In the genomic region with DNA sequence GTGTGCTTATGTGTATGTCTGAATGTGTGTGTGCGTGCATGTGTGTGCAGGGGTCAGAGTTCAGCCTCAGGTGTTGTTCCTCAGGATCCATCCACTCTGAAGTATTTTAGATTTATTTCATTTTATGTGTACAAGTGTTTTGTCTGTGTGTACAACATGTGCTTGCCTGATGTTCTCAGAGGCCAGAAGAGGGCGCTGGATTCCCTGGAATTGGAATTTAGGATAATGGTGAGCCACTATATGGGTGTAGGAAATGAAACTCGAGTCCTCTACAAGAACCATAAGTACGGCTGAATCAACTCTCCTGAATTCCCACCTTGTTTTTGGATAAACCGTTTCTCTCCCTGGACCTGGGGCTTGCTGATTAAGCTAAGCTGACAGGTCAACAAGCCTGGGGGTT, we compare ENCODE assay signal across 10 mouse cellular contexts.
DNase-seq lines count a peak whose midpoint lies in the region; ATAC-seq lines count a peak whose summit lies in the region.
"Had no signal": no experiment of that assay in that cellular context is flagged by ENCODE, and none has a peak within 500 bp of the region (broad histone marks: within the 10 kb centered on the region; RNA-seq: fewer than 3 reads in every experiment).

No protein-coding gene starts in this region.

- 48% methylated on average over 5 of the region's 5 CpGs for WGBS in kidney, embryonic 15.5 days
- WGBS in limb, embryonic 11.5 days: 61% methylated on average over 5 of the region's 5 CpGs

- no peaks in the 10 kb centered on the region for H3K9me3 ChIP-seq in kidney, embryonic 15.5 days (replicated peaks)
- H3K9me3 ChIP-seq in limb, embryonic 11.5 days (ENCODE audit: control insufficient read depth, low read length): no peaks in the 10 kb centered on the region

- ATAC-seq in kidney, embryonic 15.5 days (replicated peaks; ENCODE audit: low FRiP score): no peak
- ATAC-seq in limb, embryonic 11.5 days (ENCODE audit: insufficient number of reproducible peaks, low FRiP score, low TSS enrichment, low read depth): no peak
- ATAC-seq in inflammation-experienced regulatory T-cells, adult 6 months: no peak

- no peaks in the 10 kb centered on the region for H3K36me3 ChIP-seq in kidney, embryonic 15.5 days
- H3K36me3 ChIP-seq in limb, embryonic 11.5 days (ENCODE audit: control insufficient read depth, insufficient read depth, low read length): no peaks in the 10 kb centered on the region

- no peak overlapping the region for H3K27ac ChIP-seq in kidney, embryonic 15.5 days
- H3K27ac ChIP-seq in limb, embryonic 11.5 days (replicated peaks; ENCODE audit: low read depth, low read length): no peak overlapping the region
- H3K27ac ChIP-seq: midbrain, embryonic 12.5 days had no signal

- no peak overlapping the region for H3K4me3 ChIP-seq in kidney, embryonic 15.5 days (replicated peaks)
- H3K4me3 ChIP-seq in limb, embryonic 11.5 days (ENCODE audit: low read depth, low read length): no peak overlapping the region
- H3K4me3 ChIP-seq: erythroblast, embryonic 14.5 days; midbrain, embryonic 12.5 days had no signal

- no peaks in the 10 kb centered on the region for H3K4me1 ChIP-seq in kidney, embryonic 15.5 days
- H3K4me1 ChIP-seq in limb, embryonic 11.5 days (ENCODE audit: control insufficient read depth, insufficient read depth, low read length): no peaks in the 10 kb centered on the region
- H3K4me1 ChIP-seq: midbrain, embryonic 12.5 days had no signal

- no peak overlapping the region for H3K9ac ChIP-seq in kidney, embryonic 15.5 days
- no peak overlapping the region for H3K9ac ChIP-seq in limb, embryonic 11.5 days (ENCODE audit: low read length)
- H3K9ac ChIP-seq: midbrain, embryonic 12.5 days had no signal

- H3K4me2 ChIP-seq in kidney, embryonic 15.5 days: no peak overlapping the region
- no peak overlapping the region for H3K4me2 ChIP-seq in limb, embryonic 11.5 days (ENCODE audit: low read depth, severe bottlenecking)
- H3K4me2 ChIP-seq: midbrain, embryonic 12.5 days had no signal

- peak; percentile 28 to 61 for DNase-seq in adrenal gland, adult (ENCODE audit: inconsistent age in 2 of 2, low spot score in 1 of 2)
- DNase-seq in adrenal gland, postnatal 4 days (ENCODE audit: low spot score in 2 of 2): no peak
- DNase-seq in kidney, adult 9 months: peak; percentile 14
- peak; percentile 88 for DNase-seq in R1 (ENCODE audit: low read depth, low spot score)
- peak; percentile 38 for DNase-seq in limb, embryonic 11.5 days (ENCODE audit: low spot score)
- no peak for DNase-seq in layer of hippocampus, postnatal 14 days (ENCODE audit: low spot score in 2 of 2)

- no peaks in the 10 kb centered on the region for H3K27me3 ChIP-seq in kidney, embryonic 15.5 days
- no peaks in the 10 kb centered on the region for H3K27me3 ChIP-seq in limb, embryonic 11.5 days (ENCODE audit: control insufficient read depth, insufficient read depth, low read length)
- H3K27me3 ChIP-seq: midbrain, embryonic 12.5 days had no signal

Comparison
In these comparisons a context has a peak if more than half of its experiments do, and no peak if none do; other contexts are left out.
1. DNase-seq: peak in adrenal gland, adult (2 of 2), kidney, adult 9 months (single experiment), R1 (single experiment) and limb, embryonic 11.5 days (single experiment); none in adrenal gland, postnatal 4 days (0 of 2) and layer of hippocampus, postnatal 14 days (0 of 2).